In genomic region chrX:36513726-36514125, GRCm38 (mm10) we compare ENCODE assay signal across 18 mouse cellular contexts. TPM values are rescaled to one million over a fixed set of nuclear protein-coding genes. Genes with fewer than 3 reads are reported as not detected.
DNase-seq lines count a peak whose midpoint lies in the region; ATAC-seq and TF ChIP-seq lines count a peak whose summit lies in the region.
"Had no signal": no experiment of that assay in that cellular context is flagged by ENCODE, and none has a peak within 500 bp of the region (broad histone marks: within the 10 kb centered on the region; RNA-seq: fewer than 3 reads in every experiment).

No protein-coding gene starts in this region.

- no peak for TF ChIP-seq POLR2A in testis, adult 2 months (IDR thresholded peaks at IDR 0.05; ENCODE audit: control insufficient read depth, low read depth, low read length)

- no peak overlapping the region for H3K9ac ChIP-seq in hindbrain, postnatal 0 days (replicated peaks; ENCODE audit: low read length)
- H3K9ac ChIP-seq in hindbrain, embryonic 16.5 days (ENCODE audit: low read depth, low read length), result no peak overlapping the region
- H3K9ac ChIP-seq: embryonic facial prominence, embryonic 12.5 days had no signal

- H3K4me1 ChIP-seq in hindbrain, postnatal 0 days (ENCODE audit: insufficient read depth, low read length), result no peaks in the 10 kb centered on the region
- H3K4me1 ChIP-seq in hindbrain, embryonic 16.5 days (ENCODE audit: control insufficient read depth, insufficient read depth, low read depth, low read length), result no peaks in the 10 kb centered on the region
- no peaks in the 10 kb centered on the region for H3K4me1 ChIP-seq in testis, adult 2 months (ENCODE audit: control insufficient read depth, insufficient read depth, low read length)
- H3K4me1 ChIP-seq: embryonic facial prominence, embryonic 12.5 days; heart, embryonic 10.5 days had no signal

- peak; percentile 6 for DNase-seq in hindbrain, postnatal 0 days (ENCODE audit: low spot score)
- peak; percentile 9 for DNase-seq in ovary, adult 18-20 months (ENCODE audit: low spot score)
- DNase-seq in ovary, postnatal 10 days (ENCODE audit: low spot score), result no peak
- DNase-seq in ZHBTc4 (ENCODE audit: low read depth, low spot score), result peak; percentile 16
- DNase-seq in right cerebral cortex, postnatal 25 days, result no peak
- DNase-seq in left cerebral cortex, adult 18-20 months (ENCODE audit: low spot score in 2 of 2), result no peak
- DNase-seq: gastrocnemius, postnatal 14 days; thymus, postnatal 14 days had no signal

- WGBS in hindbrain, postnatal 0 days, result 48% methylated on average over 8 of the region's 8 CpGs
- 42% methylated on average over 8 of the region's 8 CpGs for WGBS in hindbrain, embryonic 16.5 days

- no peaks in the 10 kb centered on the region for H3K36me3 ChIP-seq in hindbrain, postnatal 0 days (ENCODE audit: insufficient read depth, low read length)
- H3K36me3 ChIP-seq in hindbrain, embryonic 16.5 days (ENCODE audit: control insufficient read depth, insufficient read depth, low read length), result no peaks in the 10 kb centered on the region
- H3K36me3 ChIP-seq in testis, adult 2 months (ENCODE audit: control insufficient read depth, insufficient read depth, low read length), result no peaks in the 10 kb centered on the region
- H3K36me3 ChIP-seq: embryonic facial prominence, embryonic 12.5 days; heart, embryonic 10.5 days had no signal

- TF ChIP-seq CTCF in hindbrain, postnatal 0 days (IDR thresholded peaks at IDR 0.05; ENCODE audit: low read depth), result 0 out of 2 replicates have a peak, but pooled peaks have one; percentile 10
- TF ChIP-seq CTCF in testis, adult 2 months (IDR thresholded peaks at IDR 0.05; ENCODE audit: control insufficient read depth, insufficient read depth, insufficient replicate concordance, low read depth, low read length), result no peak

- no peaks in the 10 kb centered on the region for H3K27me3 ChIP-seq in hindbrain, postnatal 0 days (ENCODE audit: insufficient read depth, low read length)
- no peaks in the 10 kb centered on the region for H3K27me3 ChIP-seq in hindbrain, embryonic 16.5 days (replicated peaks; ENCODE audit: control insufficient read depth, insufficient read depth, low read length)
- no peaks in the 10 kb centered on the region for H3K27me3 ChIP-seq in testis, adult 2 months (ENCODE audit: control insufficient read depth, insufficient read depth, low read length)
- H3K27me3 ChIP-seq: embryonic facial prominence, embryonic 12.5 days had no signal

- no peak overlapping the region for H3K4me3 ChIP-seq in hindbrain, postnatal 0 days (ENCODE audit: low read length)
- H3K4me3 ChIP-seq in hindbrain, embryonic 16.5 days (ENCODE audit: low read length), result no peak overlapping the region
- H3K4me3 ChIP-seq in testis, adult 2 months (ENCODE audit: control insufficient read depth, low read depth, low read length), result no peak overlapping the region
- H3K4me3 ChIP-seq: embryonic facial prominence, embryonic 12.5 days; heart, embryonic 10.5 days; myocyte had no signal

- H3K27ac ChIP-seq in hindbrain, postnatal 0 days, result no peak overlapping the region
- H3K27ac ChIP-seq in hindbrain, embryonic 16.5 days (ENCODE audit: low read depth, low read length), result no peak overlapping the region
- H3K27ac ChIP-seq in testis, adult 2 months (ENCODE audit: control insufficient read depth, insufficient read depth, low read depth, low read length), result peak overlapping the region; percentile 58
- H3K27ac ChIP-seq: embryonic facial prominence, embryonic 12.5 days; heart, embryonic 10.5 days had no signal

- H3K9me3 ChIP-seq in hindbrain, postnatal 0 days (ENCODE audit: low read length), result no peaks in the 10 kb centered on the region
- no peaks in the 10 kb centered on the region for H3K9me3 ChIP-seq in hindbrain, embryonic 16.5 days (ENCODE audit: control insufficient read depth, low read length)
- H3K9me3 ChIP-seq: embryonic facial prominence, embryonic 12.5 days; heart, embryonic 10.5 days had no signal

- no peak for ATAC-seq in hindbrain, postnatal 0 days
- no peak for ATAC-seq in hindbrain, embryonic 16.5 days
- ATAC-seq: intestine, embryonic 16.5 days had no signal

- H3K4me2 ChIP-seq in hindbrain, postnatal 0 days (ENCODE audit: low read depth, low read length), result no peak overlapping the region
- H3K4me2 ChIP-seq in hindbrain, embryonic 16.5 days (ENCODE audit: low read length), result no peak overlapping the region
- H3K4me2 ChIP-seq: embryonic facial prominence, embryonic 12.5 days had no signal

RNA-seq across cellular contexts. Expression of gene Gm14569, which starts 22.1 kb away (rescaled TPM):
- total RNA-seq in hindbrain, postnatal 0 days (2014; rRNA removed), result 1.9 TPM in 1 of 2 replicates, not detected in the other
- polyA plus RNA-seq in hindbrain, postnatal 0 days (2015; fragmentation: Nextera tagmentation; extraction: Ambion mirVana), result not detected in 2 replicates
- polyA plus RNA-seq in hindbrain, embryonic 16.5 days (2015; fragmentation: Nextera tagmentation; extraction: Ambion mirVana), result 0.03 and 0.26 TPM in 2 replicates
- polyA plus RNA-seq in testis, adult 2 months (2012; rRNA removed), result 29.3 and 54.0 TPM in 2 replicates
- under 1 TPM in 1 of 2 experiments, not detected in 1; 0.58 TPM for total RNA-seq in left cerebral cortex, adult 18-20 months (2021)
- total RNA-seq: gastrocnemius, postnatal 14 days; heart, postnatal 4 days had no signal
- polyA plus RNA-seq: embryonic facial prominence, embryonic 12.5 days; forebrain, embryonic 11.5 days; heart, embryonic 10.5 days; intestine, embryonic 16.5 days; limb, embryonic 11.5 days; liver, embryonic 16.5 days; myocyte had no signal

Comparison
In these comparisons a context has a peak if more than half of its experiments do, and no peak if none do; other contexts are left out.
1. DNase-seq: peak in hindbrain, postnatal 0 days (single experiment), ovary, adult 18-20 months (single experiment) and ZHBTc4 (single experiment); none in ovary, postnatal 10 days (single experiment), right cerebral cortex, postnatal 25 days (single experiment) and left cerebral cortex, adult 18-20 months (0 of 2).
2. RNA of gene Gm14569, which starts 22.1 kb away (polyA plus RNA-seq): 29.3 to 54.0 TPM in testis, adult 2 months; 0.03 to 0.26 TPM in hindbrain, embryonic 16.5 days and not detected in hindbrain, postnatal 0 days; every median in the first group is over 10 times any median in the second.